Mouse (Mus musculus) brain, embryonic 18.5 days (tissue): ENCODE measurements around the gene Myl12a.

ENCODE experiments used
- DNase-seq: peaks from one replicate; pipeline ENCODE4 v3.0.0-alpha.2; 2012; ENCODE audit warnings: low read depth, low spot score

Gene Myl12a

GRCm38 (mm10) chr17:71002744-71003094, at the start of gene Myl12a:
Myl12a (minus strand) TSS chr17:71002878.
- DNase-seq, result no peak

- no peak for DNase-seq
Observed at GRCm38 (mm10) chr17:71049292-71049691, 46.6 kb upstream of the Myl12a start.

- no peak for DNase-seq
Observed at GRCm38 (mm10) chr17:71046856-71047255, 44.2 kb upstream of the Myl12a start.

- no peak for DNase-seq
Observed at GRCm38 (mm10) chr17:71045591-71045990, 42.9 kb upstream of the Myl12a start.

GRCm38 (mm10) chr17:71042645-71043044, 40.0 kb upstream of the Myl12a start:
- DNase-seq, result no peak

- DNase-seq, result no peak
Observed at GRCm38 (mm10) chr17:71040582-71040880, 37.9 kb upstream of the Myl12a start.

GRCm38 (mm10) chr17:71039851-71040581, 37.3 kb upstream of the Myl12a start:
- DNase-seq, result no peak

- no peak for DNase-seq
Observed at GRCm38 (mm10) chr17:71038812-71039211, 36.1 kb upstream of the Myl12a start.

GRCm38 (mm10) chr17:71037188-71037587, 34.5 kb upstream of the Myl12a start:
- no peak for DNase-seq

GRCm38 (mm10) chr17:71034472-71034871, 31.8 kb upstream of the Myl12a start:
- no peak for DNase-seq

- no peak for DNase-seq
Observed at GRCm38 (mm10) chr17:71032719-71033118, 30.0 kb upstream of the Myl12a start.

GRCm38 (mm10) chr17:71027186-71027585, 24.5 kb upstream of the Myl12a start:
- DNase-seq, result no peak

- DNase-seq, result no peak
Observed at GRCm38 (mm10) chr17:71025922-71026321, 23.2 kb upstream of the Myl12a start.

GRCm38 (mm10) chr17:71024071-71024470, 21.4 kb upstream of the Myl12a start:
- no peak for DNase-seq

GRCm38 (mm10) chr17:71022841-71023240, 20.2 kb upstream of the Myl12a start:
- no peak for DNase-seq

GRCm38 (mm10) chr17:71019860-71020259, 17.2 kb upstream of the Myl12a start:
- no peak for DNase-seq

- DNase-seq, result no peak
Observed at GRCm38 (mm10) chr17:71019309-71019655, 16.6 kb upstream of the Myl12a start.

- no peak for DNase-seq
Observed at GRCm38 (mm10) chr17:71018616-71019308, 16.1 kb upstream of the Myl12a start.

- DNase-seq, result no peak
Observed at GRCm38 (mm10) chr17:71018151-71018550, 15.5 kb upstream of the Myl12a start.

GRCm38 (mm10) chr17:71017457-71017998, 14.8 kb upstream of the Myl12a start:
- no peak for DNase-seq

- DNase-seq, result no peak
Observed at GRCm38 (mm10) chr17:71014911-71015310, 12.2 kb upstream of the Myl12a start.

GRCm38 (mm10) chr17:71013105-71013504, 10.4 kb upstream of the Myl12a start:
- no peak for DNase-seq

GRCm38 (mm10) chr17:71011931-71012662, 9.4 kb upstream of the Myl12a start:
- DNase-seq, result no peak
